Mouse (Mus musculus) kidney, postnatal 0 days (tissue): ENCODE results near the gene Mrps17. TPM values are rescaled to one million over a fixed set of nuclear protein-coding genes. Genes with fewer than 3 reads are reported as not detected.

Experiments used
- ATAC-seq: fragments of 200-750 bp; cut with Nextera tagmentation; replicated peaks from 2 replicates; pipeline ENCODE4 v1.8.0; 2017; ENCODE audit warnings: low read depth, moderate number of reproducible peaks, moderate TSS enrichment, moderate library complexity; ENCODE audit not compliant: low FRiP score
- DNase-seq: peaks from one replicate; pipeline ENCODE4 v3.0.0-alpha.2; 2016; ENCODE audit warnings: low spot score
- H3K27ac ChIP-seq: fragments of 300-500 bp; sonication (generic); 2 replicates; pipeline ENCODE4 v1.5.1; 2014; ENCODE audit warnings: mild to moderate bottlenecking
- H3K27me3 ChIP-seq: fragments of 300-500 bp; sonication (generic); 2 replicates; pipeline ENCODE4 v1.6.1; 2014; ENCODE audit warnings: low read length, mixed read lengths; ENCODE audit not compliant: insufficient read depth
- H3K36me3 ChIP-seq: fragments of 300-500 bp; sonication (generic); 2 replicates; pipeline ENCODE4 v1.6.1; 2014; ENCODE audit warnings: low read length, mixed read lengths; ENCODE audit not compliant: insufficient read depth
- H3K4me1 ChIP-seq: fragments of 300-500 bp; sonication (generic); replicated peaks from 2 replicates; pipeline ENCODE4 v1.6.1; 2014; ENCODE audit warnings: antibody characterized with exemption, low read length, mixed read lengths; ENCODE audit not compliant: insufficient read depth
- H3K4me2 ChIP-seq: fragments of 300-500 bp; sonication (generic); 2 replicates; pipeline ENCODE4 v1.6.1; 2014; ENCODE audit warnings: mild to moderate bottlenecking, low read length, moderate library complexity, mixed read lengths
- H3K4me3 ChIP-seq: fragments of 300-500 bp; sonication (generic); replicated peaks from 2 replicates; pipeline ENCODE4 v1.5.1; 2014; ENCODE audit warnings: low read depth, low read length
- H3K9ac ChIP-seq: fragments of 300-500 bp; sonication (generic); 2 replicates; pipeline ENCODE4 v1.6.1; 2014; ENCODE audit warnings: low read depth, low read length
- H3K9me3 ChIP-seq: fragments of 300-500 bp; sonication (generic); replicated peaks from 2 replicates; pipeline ENCODE4 v1.6.1; 2016; ENCODE audit warnings: low read length, inconsistent platforms, mixed read lengths
- CTCF ChIP-seq: IDR thresholded peaks from 2 replicates; pipeline ENCODE4 v1.5.1; 2016; ENCODE audit warnings: antibody characterized with exemption, low read depth, mild to moderate bottlenecking, moderate library complexity
- WGBS: fragments of 180-500 bp; shearing (Covaris S2); extraction: QIAGEN DNeasy Blood & Tissue Kit; methylation state at CpG from one replicate; pipeline ENCODE4 v1.1.7; 2014; 5-methylcytosine and 5-hydroxymethylcytosine counted together
- polyA plus RNA-seq: library from polyadenylated mRNA; unstranded; fragments of >200 nt; fragmentation: Nextera tagmentation; extraction: Ambion mirVana; gene quantifications from 2 replicates; pipeline ENCODE4 v1.2.1, GENCODE M21; 2015

Mrps17 gene
- polyA plus RNA-seq, 1 experiment from 2014 or later: 209 TPM

- no peak overlapping the region for H3K4me2 ChIP-seq
- peak; percentile 20; the same call in 1 of the 2 replicates for TF ChIP-seq CTCF
- no peak overlapping the region for H3K9ac ChIP-seq
- H3K36me3 ChIP-seq: peaks cover 19% of the 10 kb centered on the region
- H3K4me1 ChIP-seq: peaks cover 13% of the 10 kb centered on the region
- H3K27me3 ChIP-seq: no peaks in the 10 kb centered on the region
- DNase-seq (no peak), ATAC-seq (no peak)
- no peaks in the 10 kb centered on the region for H3K9me3 ChIP-seq
- no peak overlapping the region for H3K27ac ChIP-seq
- WGBS: 81% methylated on average over 3 of the region's 3 CpGs
- no peak overlapping the region for H3K4me3 ChIP-seq
These were observed 4.9 kb downstream of the Mrps17 start for GRCm38 (mm10) chr5:129720176-129720575.

GRCm38 (mm10) chr5:129724268-129724667, 9.0 kb downstream of the Mrps17 start:
- Histone ChIP-seq H3K27me3 (no peaks in the 10 kb centered on the region), H3K4me3 (peak overlapping the region; percentile 79), H3K4me2 (peak overlapping the region; percentile 56), H3K36me3 (0 out of 2 replicates have a peak, but pooled peaks cover 1% of the 10 kb centered on the region), H3K9me3 (no peaks in the 10 kb centered on the region), H3K9ac (peak overlapping the region; percentile 97), H3K27ac (peak overlapping the region; percentile 100), H3K4me1 (peaks cover 13% of the 10 kb centered on the region)
- TF ChIP-seq CTCF: no peak
- 41% methylated on average over 4 of the region's 4 CpGs for WGBS
- DNase-seq (no peak), ATAC-seq (no peak)

GRCm38 (mm10) chr5:129724834-129725773, 9.8 kb downstream of the Mrps17 start, which contains the start of gene Nipsnap2:
TSS of gene Nipsnap2 (plus strand) at chr5:129725063.
- Histone ChIP-seq H3K27ac (peak within 1 kb of the TSS; percentile 100), H3K27me3 (no peaks in the 10 kb centered on the region), H3K36me3 (no peaks in the 10 kb centered on the region), H3K9me3 (no peaks in the 10 kb centered on the region), H3K4me1 (peaks cover 21% of the 10 kb centered on the region), H3K4me3 (peak within 1 kb of the TSS; percentile 79), H3K9ac (peak within 1 kb of the TSS; percentile 97), H3K4me2 (peak within 1 kb of the TSS; percentile 56)
- TF ChIP-seq CTCF: peak; percentile 100
- ATAC-seq (peak; percentile 93), DNase-seq (peak; percentile 91)
- WGBS: under 1% methylated on average over 73 of the region's 93 CpGs

- TF ChIP-seq CTCF: no peak
- no peak for ATAC-seq
- Histone ChIP-seq H3K4me3 (peak overlapping the region; percentile 79), H3K9me3 (no peaks in the 10 kb centered on the region), H3K27me3 (no peaks in the 10 kb centered on the region), H3K4me1 (peaks cover 24% of the 10 kb centered on the region), H3K4me2 (peak overlapping the region; percentile 56), H3K27ac (peak overlapping the region; percentile 100), H3K9ac (peak overlapping the region; percentile 97), H3K36me3 (no peaks in the 10 kb centered on the region)
- WGBS: 15% methylated on average over 7 of the region's 7 CpGs
- no peak for DNase-seq
These were observed 10.6 kb downstream of the Mrps17 start for GRCm38 (mm10) chr5:129725774-129726392.

GRCm38 (mm10) chr5:129726784-129727183, 11.5 kb downstream of the Mrps17 start:
- Histone ChIP-seq H3K27me3 (no peaks in the 10 kb centered on the region), H3K4me3 (no peak overlapping the region), H3K4me2 (peak overlapping the region; percentile 56; the same call in 1 of the 2 replicates), H3K27ac (no peak overlapping the region), H3K9me3 (no peaks in the 10 kb centered on the region), H3K36me3 (no peaks in the 10 kb centered on the region), H3K9ac (no peak overlapping the region; the same call in 1 of the 2 replicates), H3K4me1 (peaks cover 24% of the 10 kb centered on the region)
- DNase-seq (no peak), ATAC-seq (no peak)
- no peak for TF ChIP-seq CTCF
- WGBS: 61% methylated on average over 3 of the region's 3 CpGs

- no peak for ATAC-seq
- peaks cover 19% of the 10 kb centered on the region for H3K4me1 ChIP-seq
- H3K4me3 ChIP-seq: no peak overlapping the region
- peak overlapping the region; percentile 23; the same call in 1 of the 2 replicates for H3K4me2 ChIP-seq
- no peaks in the 10 kb centered on the region for H3K9me3 ChIP-seq
- no peaks in the 10 kb centered on the region for H3K36me3 ChIP-seq
- H3K9ac ChIP-seq: 0 out of 2 replicates have a peak overlapping the region, but pooled peaks have one; percentile 32
- DNase-seq: peak; percentile 41
- H3K27ac ChIP-seq: peak overlapping the region; percentile 71
- H3K27me3 ChIP-seq: no peaks in the 10 kb centered on the region
- 18% methylated on average over 11 of the region's 11 CpGs for WGBS
- TF ChIP-seq CTCF: no peak
These were observed 14.0 kb downstream of the Mrps17 start for GRCm38 (mm10) chr5:129729286-129729685.
